Mouse (Mus musculus) thymus, adult 2 months (tissue): ENCODE measurements around the gene Grb14.

Experiments used
- CTCF ChIP-seq: fragments of 200-500 bp; IDR thresholded peaks from 2 replicates; pipeline ENCODE4 v1.5.1; 2012; ENCODE audit warnings: mild to moderate bottlenecking, control low read depth, low read length, moderate library complexity, borderline replicate concordance; ENCODE audit not compliant: control insufficient read depth, poor library complexity, insufficient read depth; ENCODE audit errors: extremely low read depth
- POLR2A ChIP-seq: fragments of 200-500 bp; IDR thresholded peaks from 2 replicates; pipeline ENCODE4 v1.6.1; 2012; ENCODE audit warnings: mild to moderate bottlenecking, low read length, control low read depth, moderate library complexity; ENCODE audit not compliant: control insufficient read depth, poor library complexity, insufficient read depth; ENCODE audit errors: extremely low read depth

DNA sequence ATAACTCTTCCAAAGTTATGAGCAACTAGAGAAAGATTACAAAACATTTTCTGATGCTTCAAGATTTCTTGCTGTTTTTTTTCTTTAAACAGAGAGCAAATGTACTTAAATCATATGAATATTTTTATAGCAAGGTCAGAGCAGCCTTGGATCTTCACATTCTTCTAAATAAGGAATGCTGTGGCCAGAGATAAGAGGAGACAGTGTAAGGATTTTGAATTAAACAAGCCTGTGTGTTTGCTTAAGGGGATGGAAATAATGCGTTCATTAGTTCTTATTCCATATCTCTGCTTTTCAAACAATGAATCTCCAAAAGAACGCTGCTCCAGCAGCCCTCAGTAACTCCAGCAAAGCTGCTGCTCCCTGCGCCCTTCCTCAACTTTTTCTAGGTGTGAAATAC is 63.4 kb downstream of the Grb14 start:
- TF ChIP-seq CTCF = no peak
- no peak for TF ChIP-seq POLR2A
